Mouse (Mus musculus): ENCODE data around the gene Swap70. TPM values are rescaled to one million over a fixed set of nuclear protein-coding genes. Genes with fewer than 3 reads are reported as not detected.
A peak's percentile ranks its signal among the peaks of the same experiment; 100 is the strongest.

Swap70 gene
- polyA plus RNA-seq, 2 experiments = 25.6 to 27.5 TPM

GRCm38 (mm10) chr7:110286198-110286732, 64.8 kb downstream of the Swap70 start:
- H3K27ac ChIP-seq (replicated peaks; ENCODE audit: low read depth, low read length) = no peak overlapping the region
- H3K4me2 ChIP-seq (replicated peaks; ENCODE audit: low read depth, low read length, severe bottlenecking) = no peak overlapping the region
- 70% methylated on average over 8 of the region's 8 CpGs for WGBS
- no peaks in the 10 kb centered on the region for H3K9me3 ChIP-seq (ENCODE audit: control insufficient read depth, low read length)
- H3K4me3 ChIP-seq (replicated peaks; ENCODE audit: low read length) = no peak overlapping the region
- no peak for DNase-seq (ENCODE audit: low spot score)
- no peak overlapping the region for H3K9ac ChIP-seq (ENCODE audit: low read depth, low read length, severe bottlenecking)
- TF ChIP-seq POLR2A (IDR thresholded peaks at IDR 0.05; ENCODE audit: borderline replicate concordance, extremely low read depth, insufficient read depth, insufficient read length) = no peak
- ATAC-seq (ENCODE audit: low FRiP score, low read depth) = no peak
- peaks cover 4% of the 10 kb centered on the region; the same call in 1 of the 2 replicates for H3K4me1 ChIP-seq (ENCODE audit: control insufficient read depth, insufficient read depth, low read length)
- H3K36me3 ChIP-seq (ENCODE audit: control insufficient read depth, insufficient read depth, low read length) = peaks cover 17% of the 10 kb centered on the region
- H3K27me3 ChIP-seq (ENCODE audit: control insufficient read depth, insufficient read depth, low read length) = no peaks in the 10 kb centered on the region

DNA sequence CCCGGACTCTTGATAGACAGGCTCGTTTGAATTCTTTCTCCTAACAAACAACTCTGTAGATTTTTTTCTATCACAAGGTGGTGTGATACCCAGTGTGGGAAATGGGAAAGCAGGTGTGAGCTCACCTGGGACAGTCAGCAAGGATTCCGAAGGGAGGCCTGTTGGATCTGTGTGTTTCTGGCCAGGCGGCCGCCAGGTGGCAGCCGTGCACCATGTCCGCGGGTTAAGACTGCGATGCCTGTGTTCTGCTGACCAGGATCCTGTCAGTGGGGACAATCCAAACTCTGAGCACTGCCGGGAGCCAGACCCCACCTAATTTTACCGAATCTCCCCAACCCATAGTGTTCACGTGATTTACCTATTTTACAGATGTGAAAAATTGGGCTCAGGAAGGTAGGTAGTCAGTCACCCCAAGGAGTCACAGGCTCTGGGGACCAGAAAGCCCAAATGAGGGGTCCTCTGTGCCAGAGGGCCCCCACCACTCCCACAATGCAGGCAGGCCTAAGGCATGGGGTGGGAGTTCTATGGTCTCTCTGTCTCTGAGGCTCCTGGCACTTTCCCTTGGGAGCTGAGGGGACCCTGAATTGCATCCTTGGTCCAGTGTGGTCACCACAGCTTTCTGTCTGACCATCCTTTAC, 65.4 kb downstream of the Swap70 start:
- WGBS = 9% methylated on average over 12 of the region's 12 CpGs
- TF ChIP-seq POLR2A (IDR thresholded peaks at IDR 0.05; ENCODE audit: borderline replicate concordance, extremely low read depth, insufficient read depth, insufficient read length) = no peak
- peaks cover 10% of the 10 kb centered on the region for H3K36me3 ChIP-seq (ENCODE audit: control insufficient read depth, insufficient read depth, low read length)
- no peaks in the 10 kb centered on the region for H3K27me3 ChIP-seq (ENCODE audit: control insufficient read depth, insufficient read depth, low read length)
- H3K9me3 ChIP-seq (ENCODE audit: control insufficient read depth, low read length) = no peaks in the 10 kb centered on the region
- ATAC-seq (ENCODE audit: low FRiP score, low read depth) (peak; percentile 77), DNase-seq (ENCODE audit: low spot score) (peak; percentile 75)
- peaks cover 4% of the 10 kb centered on the region; the same call in 1 of the 2 replicates for H3K4me1 ChIP-seq (ENCODE audit: control insufficient read depth, insufficient read depth, low read length)
- no peak overlapping the region for H3K27ac ChIP-seq (replicated peaks; ENCODE audit: low read depth, low read length)
- no peak overlapping the region for H3K9ac ChIP-seq (ENCODE audit: low read depth, low read length, severe bottlenecking)
- H3K4me2 ChIP-seq (replicated peaks; ENCODE audit: low read depth, low read length, severe bottlenecking) = no peak overlapping the region
- no peak overlapping the region for H3K4me3 ChIP-seq (replicated peaks; ENCODE audit: low read length)

- Histone ChIP-seq H3K4me3 (replicated peaks; ENCODE audit: low read length) (no peak overlapping the region), H3K9ac (ENCODE audit: low read depth, low read length, severe bottlenecking) (no peak overlapping the region), H3K27me3 (ENCODE audit: control insufficient read depth, insufficient read depth, low read length) (no peaks in the 10 kb centered on the region), H3K4me2 (replicated peaks; ENCODE audit: low read depth, low read length, severe bottlenecking) (no peak overlapping the region), H3K4me1 (ENCODE audit: control insufficient read depth, insufficient read depth, low read length) (peaks cover 4% of the 10 kb centered on the region; the same call in 1 of the 2 replicates), H3K36me3 (ENCODE audit: control insufficient read depth, insufficient read depth, low read length) (peaks cover 7% of the 10 kb centered on the region), H3K27ac (replicated peaks; ENCODE audit: low read depth, low read length) (no peak overlapping the region), H3K9me3 (ENCODE audit: control insufficient read depth, low read length) (peaks cover under 1% of the 10 kb centered on the region; the same call in 1 of the 2 replicates)
- no peak for TF ChIP-seq POLR2A (IDR thresholded peaks at IDR 0.05; ENCODE audit: borderline replicate concordance, extremely low read depth, insufficient read depth, insufficient read length)
- ATAC-seq (ENCODE audit: low FRiP score, low read depth) = peak; percentile 58; the same call in 1 of the 2 replicates
- 67% methylated on average over 8 of the region's 8 CpGs for WGBS
- no peak for DNase-seq (ENCODE audit: low spot score)
Observed at GRCm38 (mm10) chr7:110287476-110288071, 66.1 kb downstream of the Swap70 start.

DNA sequence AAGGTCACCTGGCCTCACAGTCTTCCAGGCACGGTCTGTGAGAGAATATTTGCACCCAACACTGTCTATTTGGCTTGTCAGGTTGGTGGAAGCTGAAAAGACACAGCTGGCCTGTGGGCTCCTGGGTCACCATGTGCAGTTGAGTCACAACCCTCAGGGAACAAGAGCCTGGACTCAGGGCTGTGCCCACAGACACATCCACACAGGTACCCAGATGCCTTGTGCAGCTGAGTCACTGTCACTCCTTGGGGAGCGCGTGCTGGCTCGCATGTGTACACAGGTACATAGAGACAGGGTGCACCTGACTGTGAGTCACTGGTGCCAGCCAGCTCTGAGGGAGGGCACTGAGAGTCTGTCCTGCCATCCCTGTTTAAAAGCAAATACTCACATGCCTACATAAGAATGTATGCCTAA, 66.7 kb downstream of the Swap70 start:
- peaks cover 6% of the 10 kb centered on the region; the same call in 1 of the 2 replicates for H3K9me3 ChIP-seq (ENCODE audit: control insufficient read depth, low read length)
- peaks cover 3% of the 10 kb centered on the region; the same call in 1 of the 2 replicates for H3K36me3 ChIP-seq (ENCODE audit: control insufficient read depth, insufficient read depth, low read length)
- H3K4me2 ChIP-seq (replicated peaks; ENCODE audit: low read depth, low read length, severe bottlenecking) = no peak overlapping the region
- no peak for ATAC-seq (ENCODE audit: low FRiP score, low read depth)
- WGBS = 87% methylated on average over 4 of the region's 4 CpGs
- H3K9ac ChIP-seq (ENCODE audit: low read depth, low read length, severe bottlenecking) = no peak overlapping the region
- no peak overlapping the region for H3K4me3 ChIP-seq (replicated peaks; ENCODE audit: low read length)
- H3K27me3 ChIP-seq (ENCODE audit: control insufficient read depth, insufficient read depth, low read length) = no peaks in the 10 kb centered on the region
- no peak overlapping the region for H3K27ac ChIP-seq (replicated peaks; ENCODE audit: low read depth, low read length)
- DNase-seq (ENCODE audit: low spot score) = no peak
- TF ChIP-seq POLR2A (IDR thresholded peaks at IDR 0.05; ENCODE audit: borderline replicate concordance, extremely low read depth, insufficient read depth, insufficient read length) = no peak
- H3K4me1 ChIP-seq (ENCODE audit: control insufficient read depth, insufficient read depth, low read length) = peaks cover 4% of the 10 kb centered on the region; the same call in 1 of the 2 replicates

GRCm38 (mm10) chr7:110288731-110289191, 67.2 kb downstream of the Swap70 start:
- 71% methylated on average over 6 of the region's 6 CpGs for WGBS
- ATAC-seq (ENCODE audit: low FRiP score, low read depth) (no peak), DNase-seq (ENCODE audit: low spot score) (peak; percentile 44)
- H3K4me2 ChIP-seq (replicated peaks; ENCODE audit: low read depth, low read length, severe bottlenecking) = no peak overlapping the region
- TF ChIP-seq POLR2A (IDR thresholded peaks at IDR 0.05; ENCODE audit: borderline replicate concordance, extremely low read depth, insufficient read depth, insufficient read length) = no peak
- no peaks in the 10 kb centered on the region for H3K27me3 ChIP-seq (ENCODE audit: control insufficient read depth, insufficient read depth, low read length)
- H3K36me3 ChIP-seq (ENCODE audit: control insufficient read depth, insufficient read depth, low read length) = no peaks in the 10 kb centered on the region
- no peak overlapping the region for H3K4me3 ChIP-seq (replicated peaks; ENCODE audit: low read length)
- no peak overlapping the region for H3K27ac ChIP-seq (replicated peaks; ENCODE audit: low read depth, low read length)
- peaks cover 4% of the 10 kb centered on the region; the same call in 1 of the 2 replicates for H3K4me1 ChIP-seq (ENCODE audit: control insufficient read depth, insufficient read depth, low read length)
- H3K9me3 ChIP-seq (ENCODE audit: control insufficient read depth, low read length) = peaks cover 6% of the 10 kb centered on the region; the same call in 1 of the 2 replicates
- H3K9ac ChIP-seq (ENCODE audit: low read depth, low read length, severe bottlenecking) = no peak overlapping the region

Measured in limb, embryonic 14.5 days (tissue).